Mouse (Mus musculus): ENCODE results near the gene Il1rapl2.

DNA sequence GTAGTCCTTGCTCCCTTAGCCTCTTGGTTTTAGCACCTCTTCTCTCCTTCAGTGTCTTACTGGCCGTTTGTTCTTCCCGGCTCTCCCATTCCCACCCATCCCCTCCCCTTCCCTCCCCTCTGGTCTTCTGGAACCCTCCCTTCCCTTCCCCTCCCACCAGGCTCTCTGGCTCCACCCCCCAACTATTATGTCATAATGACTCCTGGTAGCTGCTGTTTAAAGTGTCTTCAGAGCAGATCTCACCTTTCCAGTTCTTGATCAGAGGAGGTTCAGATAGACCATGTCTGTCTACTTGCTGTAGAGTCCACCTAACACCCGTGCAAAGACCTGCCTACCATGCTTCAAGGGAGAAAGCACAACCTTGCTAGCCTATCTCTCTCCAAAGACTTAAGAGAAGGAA is 639.1 kb downstream of the Il1rapl2 start, which contains the start of gene Tex13a:
- TF ChIP-seq CTCF (conservative IDR thresholded peaks at IDR 0.05; ENCODE audit: low read length) (no peak), POU5F1 (IDR thresholded peaks at IDR 0.05; ENCODE audit: borderline replicate concordance, low read length) (no peak), NANOG (IDR thresholded peaks at IDR 0.05; ENCODE audit: borderline replicate concordance, low read length) (no peak)

Measured in E14TG2a.4 (cell line).